Mouse (Mus musculus) ovary, adult 10 weeks (tissue): ENCODE results near the gene Tagln. TPM values are rescaled to one million over a fixed set of nuclear protein-coding genes. Genes with fewer than 3 reads are reported as not detected.

Experiments
- polyA plus RNA-seq: library from polyadenylated mRNA; stranded (reverse); fragments of 350-450 nt; fragmentation: Illumina TruSeq; extraction: RNeasy Lipid Tissue Mini Kit (QIAGEN cat#74804); gene quantifications from one replicate; pipeline ENCODE4 v1.2.3, GENCODE M21; 2014

The Tagln gene
- polyA plus RNA-seq: 138 TPM

DNA sequence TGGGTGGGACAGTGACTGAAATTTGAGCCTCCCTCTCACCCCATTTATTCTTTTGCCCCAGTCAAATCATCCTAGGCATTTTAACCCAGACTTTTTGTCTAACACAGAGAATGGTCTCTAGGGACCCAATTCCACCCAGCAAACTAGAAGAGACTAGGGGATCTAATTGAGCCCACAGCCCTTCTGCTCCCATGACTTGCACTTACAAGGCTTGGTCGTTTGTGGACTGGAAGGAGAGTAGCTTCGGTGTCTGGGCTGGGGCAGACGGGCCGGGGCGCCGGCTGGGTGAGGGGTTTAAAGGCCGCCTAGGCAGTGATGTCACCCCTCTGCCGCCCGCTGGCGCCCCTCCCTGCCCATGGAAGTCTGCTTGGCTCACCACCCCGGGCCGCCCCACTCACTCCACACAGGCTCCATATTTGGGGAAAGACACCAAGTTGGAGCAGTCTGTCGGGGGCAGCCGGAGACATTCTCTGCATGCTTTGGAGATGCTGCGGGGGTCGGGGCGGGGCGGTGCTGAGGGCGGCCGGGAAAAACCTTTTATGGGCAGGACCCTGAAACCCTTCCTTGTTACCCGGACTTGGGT, at the start of gene Tagln:
TSS of gene Tagln (minus strand) at position 431 of the 583 bp plus-strand sequence.

DNA sequence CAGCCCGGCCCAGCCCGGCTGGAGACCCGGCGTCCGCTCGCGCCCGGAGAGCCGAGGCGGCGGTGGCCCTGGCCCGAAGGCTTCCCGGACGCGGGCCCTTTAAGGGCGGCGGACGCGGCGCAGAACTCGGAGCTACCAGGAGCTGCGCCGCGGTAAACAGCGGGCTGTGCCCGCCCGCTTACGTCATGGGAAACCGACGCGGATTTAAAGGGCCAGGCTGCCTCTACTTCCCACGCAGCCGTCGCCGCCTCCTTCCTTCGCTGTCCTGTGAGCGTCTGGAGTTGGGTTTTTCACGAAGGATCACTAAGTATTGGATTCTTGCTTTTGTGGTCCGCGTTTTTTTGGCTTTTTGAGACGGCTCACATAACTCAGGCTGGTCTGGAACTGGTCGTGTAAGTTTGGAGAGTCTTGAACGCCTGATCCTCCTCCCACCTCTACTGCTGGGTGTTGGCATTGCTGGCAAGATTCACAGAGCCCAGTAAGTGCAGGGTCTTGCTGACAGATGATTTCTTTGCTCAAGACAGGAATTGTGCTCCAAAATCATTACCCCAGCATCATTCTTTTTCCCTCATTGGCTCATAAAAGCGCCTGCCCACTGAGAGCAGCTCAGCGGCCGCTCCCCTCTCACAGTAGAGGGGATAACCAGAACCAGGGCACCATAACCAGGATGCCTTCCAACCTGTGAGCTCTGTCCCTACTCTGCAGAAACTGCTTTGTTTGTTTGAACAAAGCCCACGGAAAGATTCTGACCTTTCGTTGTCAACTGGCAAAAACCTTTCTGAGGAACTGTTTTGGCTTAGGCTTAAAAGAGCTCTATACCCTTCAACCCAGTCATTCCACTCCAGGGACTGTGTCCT, 19.5 kb upstream of the Tagln start, which contains the start of gene Sidt2:
TSS of gene Sidt2 (minus strand) at position 152 of the 857 bp plus-strand sequence.

DNA sequence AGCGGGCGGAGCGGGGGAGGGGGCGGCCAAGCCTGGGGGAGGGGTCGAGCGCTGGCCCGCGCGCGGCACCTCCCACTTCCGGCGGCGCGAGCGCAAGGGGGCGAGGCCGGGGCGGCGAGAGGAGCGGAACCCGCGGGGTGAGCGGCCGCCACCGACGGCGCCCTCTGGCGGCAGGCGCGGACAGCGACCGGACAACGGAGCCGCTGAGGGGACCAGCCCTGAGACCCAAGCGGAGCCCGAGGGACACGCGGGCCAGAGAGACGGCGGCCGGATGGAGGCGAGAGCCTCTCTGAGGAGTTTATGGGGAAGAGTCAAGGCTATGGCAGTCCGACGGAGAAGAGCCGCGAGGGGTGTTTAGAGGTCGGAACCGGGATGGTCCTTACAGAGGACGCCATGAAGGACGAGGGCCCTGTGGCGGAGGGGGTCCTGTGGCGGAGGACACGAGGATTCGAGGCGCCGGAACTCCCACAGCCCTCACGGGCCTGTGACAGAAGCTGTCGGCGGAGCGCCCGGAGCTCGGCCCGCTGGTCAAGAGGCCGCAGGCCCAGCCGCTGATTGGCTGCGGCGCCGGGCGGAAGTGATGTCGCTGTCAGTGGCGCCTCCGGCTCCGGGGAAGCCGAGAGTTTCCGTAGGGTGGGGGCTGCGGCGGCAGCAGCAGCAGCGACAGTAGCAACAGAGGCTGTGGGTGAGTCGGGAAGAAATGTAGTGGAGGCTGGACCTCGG, 29.3 kb downstream of the Tagln start, which contains the start of the genes Pcsk7 and Rnf214:
TSS of gene Pcsk7 (plus strand) at position 143 of the 723 bp plus-strand sequence.
TSS of gene Rnf214 (minus strand) at position 557 of the 723 bp plus-strand sequence.

Other genes starting within 250 kb of the Tagln start
- 2.4 TPM for gene Cep164, start 107.4 kb downstream of the Tagln start, polyA plus RNA-seq
- gene Bace1, start 97.5 kb downstream of the Tagln start, polyA plus RNA-seq: 39.9 TPM
- gene Pcsk7, start 29.6 kb downstream of the Tagln start, polyA plus RNA-seq: 1.2 TPM
- 66.4 TPM for gene Rnf214, start 29.1 kb downstream of the Tagln start, polyA plus RNA-seq
- 18.3 TPM for gene Sidt2, start 19.2 kb upstream of the Tagln start, polyA plus RNA-seq
- gene Pafah1b2, start 76.6 kb upstream of the Tagln start, polyA plus RNA-seq: 120 TPM
- 12.7 TPM for gene Sik3, start 76.8 kb upstream of the Tagln start, polyA plus RNA-seq